Mouse (Mus musculus) intestine, postnatal 0 days (tissue): ENCODE data around the gene Fbxw2. TPM values are rescaled to one million over a fixed set of nuclear protein-coding genes. Genes with fewer than 3 reads are reported as not detected.
"Not testable (repeated sequence)": the region's sequence is repeated elsewhere in the genome, so short reads cannot be mapped to it uniquely, and the experiment has no call there.

Experiments used
- ATAC-seq: fragments of 200-750 bp; cut with Nextera tagmentation; 2 replicates; pipeline ENCODE4 v1.8.0; 2017; ENCODE audit warnings: mild to moderate bottlenecking, moderate TSS enrichment, moderate library complexity
- H3K27ac ChIP-seq: fragments of 300-500 bp; sonication (generic); 2 replicates; pipeline ENCODE4 v1.5.1; 2014; ENCODE audit warnings: mild to moderate bottlenecking, low read depth, low read length, moderate library complexity
- H3K27me3 ChIP-seq: fragments of 300-500 bp; sonication (generic); replicated peaks from 2 replicates; pipeline ENCODE4 v1.6.1; 2014; ENCODE audit warnings: low read length, mixed read lengths; ENCODE audit not compliant: control insufficient read depth, insufficient read depth
- H3K36me3 ChIP-seq: fragments of 300-500 bp; sonication (generic); 2 replicates; pipeline ENCODE4 v1.6.1; 2014; ENCODE audit warnings: mild to moderate bottlenecking, moderate library complexity; ENCODE audit not compliant: control insufficient read depth, insufficient read depth
- H3K4me1 ChIP-seq: fragments of 300-500 bp; sonication (generic); replicated peaks from 2 replicates; pipeline ENCODE4 v1.6.1; 2014; ENCODE audit warnings: antibody characterized with exemption, low read length, mixed read lengths; ENCODE audit not compliant: control insufficient read depth, insufficient read depth
- H3K4me2 ChIP-seq: fragments of 300-500 bp; sonication (generic); replicated peaks from 2 replicates; pipeline ENCODE4 v1.6.1; 2014; ENCODE audit warnings: low read depth, mild to moderate bottlenecking, moderate library complexity
- H3K4me3 ChIP-seq: fragments of 300-500 bp; sonication (generic); 2 replicates; pipeline ENCODE4 v1.5.1; 2014; ENCODE audit warnings: low read depth, low read length
- H3K9ac ChIP-seq: fragments of 300-500 bp; sonication (generic); 2 replicates; pipeline ENCODE4 v1.6.1; 2014; ENCODE audit warnings: mild to moderate bottlenecking, low read depth, low read length
- H3K9me3 ChIP-seq: fragments of 300-500 bp; sonication (generic); 2 replicates; pipeline ENCODE4 v1.6.1; 2016; ENCODE audit warnings: mixed run types; ENCODE audit not compliant: control insufficient read depth
- CTCF ChIP-seq: sonication (generic); IDR thresholded peaks from 2 replicates; pipeline ENCODE4 v1.5.1; 2016; ENCODE audit warnings: low read depth, mild to moderate bottlenecking, control low read depth, antibody characterized with exemption, moderate library complexity
- WGBS: fragments of 180-500 bp; shearing (Covaris S2); extraction: QIAGEN DNeasy Blood & Tissue Kit; methylation state at CpG from one replicate; pipeline ENCODE4 v1.1.7; 2014; 5-methylcytosine and 5-hydroxymethylcytosine counted together
- polyA plus RNA-seq: library from polyadenylated mRNA; unstranded; fragments of >200 nt; fragmentation: Nextera tagmentation; extraction: Ambion mirVana; gene quantifications from 2 replicates; pipeline ENCODE4 v1.2.1, GENCODE M21; 2015

The Fbxw2 gene
- polyA plus RNA-seq, 1 experiment from 2014 or later: 36.8 TPM

DNA sequence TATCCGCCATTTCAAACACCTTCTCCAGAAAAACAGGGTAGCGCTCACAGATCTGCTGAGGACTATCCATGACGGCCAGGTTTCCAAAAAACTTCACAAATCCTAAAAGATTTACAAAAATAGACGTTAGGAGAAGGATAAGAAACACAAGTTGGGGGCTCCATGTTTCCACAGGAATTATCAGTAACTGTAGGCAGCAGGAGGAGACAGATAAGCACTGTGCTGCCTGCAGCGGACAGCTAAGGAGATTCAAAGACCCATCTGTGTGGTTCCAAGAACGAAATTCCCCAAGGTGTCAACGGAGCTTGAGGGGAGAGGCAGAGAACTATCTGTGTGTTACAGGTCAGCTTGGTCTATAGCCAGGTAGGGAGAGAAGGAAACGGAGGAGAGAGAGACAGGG lies 31.6 kb upstream of the Fbxw2 start:
- Histone ChIP-seq H3K27ac (no peak overlapping the region), H3K4me3 (no peak overlapping the region), H3K9me3 (no peaks in the 10 kb centered on the region), H3K36me3 (peaks cover 89% of the 10 kb centered on the region), H3K4me2 (no peak overlapping the region), H3K4me1 (no peaks in the 10 kb centered on the region), H3K9ac (no peak overlapping the region), H3K27me3 (no peaks in the 10 kb centered on the region)
- TF ChIP-seq CTCF: no peak
- 91% methylated on average over 8 of the region's 8 CpGs for WGBS
- ATAC-seq: no peak

- Histone ChIP-seq H3K4me3 (no peak overlapping the region), H3K4me2 (no peak overlapping the region), H3K36me3 (peaks cover 92% of the 10 kb centered on the region), H3K9ac (no peak overlapping the region), H3K4me1 (no peaks in the 10 kb centered on the region), H3K27ac (no peak overlapping the region), H3K9me3 (no peaks in the 10 kb centered on the region), H3K27me3 (no peaks in the 10 kb centered on the region)
- 95% methylated on average over 4 of the region's 4 CpGs for WGBS
- no peak for ATAC-seq
- peak; percentile 56 for TF ChIP-seq CTCF
Observed at GRCm38 (mm10) chr2:34855265-34855664, 29.2 kb upstream of the Fbxw2 start.

GRCm38 (mm10) chr2:34847702-34848101 lies 21.6 kb upstream of the Fbxw2 start:
- no peaks in the 10 kb centered on the region for H3K9me3 ChIP-seq
- H3K36me3 ChIP-seq: peaks cover 20% of the 10 kb centered on the region
- no peak overlapping the region for H3K4me3 ChIP-seq
- no peak overlapping the region for H3K27ac ChIP-seq
- H3K27me3 ChIP-seq: no peaks in the 10 kb centered on the region
- no peak for ATAC-seq
- H3K9ac ChIP-seq: no peak overlapping the region
- 90% methylated on average over 1 of the region's 1 CpGs for WGBS
- no peak for TF ChIP-seq CTCF
- H3K4me1 ChIP-seq: no peaks in the 10 kb centered on the region
- H3K4me2 ChIP-seq: no peak overlapping the region

GRCm38 (mm10) chr2:34843211-34843939 lies 17.3 kb upstream of the Fbxw2 start:
- TF ChIP-seq CTCF: no peak
- H3K27me3 ChIP-seq: no peaks in the 10 kb centered on the region
- no peak for ATAC-seq
- no peak overlapping the region for H3K4me2 ChIP-seq
- H3K4me3 ChIP-seq: no peak overlapping the region
- H3K9me3 ChIP-seq: no peaks in the 10 kb centered on the region
- no peaks in the 10 kb centered on the region for H3K4me1 ChIP-seq
- no peaks in the 10 kb centered on the region for H3K36me3 ChIP-seq
- H3K9ac ChIP-seq: no peak overlapping the region
- no peak overlapping the region for H3K27ac ChIP-seq
- 74% methylated on average over 11 of the region's 11 CpGs for WGBS

GRCm38 (mm10) chr2:34841706-34842105 lies 15.6 kb upstream of the Fbxw2 start:
- Histone ChIP-seq H3K4me3 (no peak overlapping the region), H3K4me2 (no peak overlapping the region), H3K4me1 (no peaks in the 10 kb centered on the region), H3K9ac (no peak overlapping the region), H3K27ac (no peak overlapping the region), H3K9me3 (no peaks in the 10 kb centered on the region), H3K36me3 (no peaks in the 10 kb centered on the region), H3K27me3 (no peaks in the 10 kb centered on the region)
- TF ChIP-seq CTCF: no peak
- WGBS: 90% methylated on average over 8 of the region's 8 CpGs
- ATAC-seq: no peak

DNA sequence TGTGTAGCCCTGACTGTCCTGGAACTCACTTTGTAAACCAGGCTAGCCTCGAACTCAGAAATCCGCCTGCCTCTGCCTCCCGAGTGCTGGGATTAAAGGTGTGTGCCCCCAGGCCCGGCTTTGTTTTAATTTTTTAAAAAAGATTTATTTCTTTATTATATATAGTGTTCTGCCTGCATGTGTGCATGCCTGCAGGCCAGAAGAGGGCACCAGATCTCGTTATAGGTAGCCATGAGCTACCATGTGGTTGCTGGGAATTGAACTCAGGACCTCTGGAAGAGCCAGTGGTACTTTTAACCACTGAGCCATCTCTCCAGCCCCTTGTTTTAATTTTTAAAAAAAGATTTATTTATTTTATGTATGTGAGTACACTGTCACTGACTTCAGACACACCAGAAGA lies 14.0 kb upstream of the Fbxw2 start:
- not testable (repeated sequence) for ATAC-seq, H3K9me3 ChIP-seq, H3K4me3 ChIP-seq, H3K27ac ChIP-seq, H3K36me3 ChIP-seq, H3K9ac ChIP-seq, H3K4me1 ChIP-seq, H3K4me2 ChIP-seq, H3K27me3 ChIP-seq
- TF ChIP-seq CTCF: peak; percentile 37
- WGBS: 85% methylated on average over 5 of the region's 5 CpGs

DNA sequence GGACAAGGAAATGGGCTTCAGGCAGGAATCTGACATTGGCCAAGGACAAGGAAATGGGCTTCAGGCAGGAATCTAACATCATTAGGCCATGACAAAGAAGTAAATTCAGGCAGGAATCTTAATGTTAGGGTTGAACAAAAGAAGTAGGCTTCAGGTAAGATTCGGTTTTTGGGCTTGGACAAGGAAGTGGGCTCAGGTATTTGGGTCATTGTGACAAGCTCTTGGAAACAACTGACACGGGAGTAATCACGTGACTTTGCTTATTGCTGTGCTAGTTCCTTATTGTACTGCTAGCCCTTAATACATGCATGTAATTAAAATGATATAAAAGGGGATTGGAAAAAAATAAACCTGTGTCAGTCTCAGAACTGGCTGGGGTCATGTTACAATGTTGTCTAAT lies 9.6 kb upstream of the Fbxw2 start:
- no peak for TF ChIP-seq CTCF
- H3K9ac ChIP-seq: no peak overlapping the region
- 73% methylated on average over 3 of the region's 3 CpGs for WGBS

More for the DNA sequence above, 9.6 kb upstream of the Fbxw2 start:
- no peaks in the 10 kb centered on the region for H3K36me3 ChIP-seq
- ATAC-seq: no peak
- H3K9me3 ChIP-seq: no peaks in the 10 kb centered on the region; the same call in 1 of the 2 replicates
- H3K4me1 ChIP-seq: no peaks in the 10 kb centered on the region
- H3K4me3 ChIP-seq: no peak overlapping the region
- H3K27me3 ChIP-seq: no peaks in the 10 kb centered on the region
- no peak overlapping the region for H3K27ac ChIP-seq
- no peak overlapping the region for H3K4me2 ChIP-seq
